Mouse (Mus musculus): ENCODE measurements around the gene Mdn1. TPM values are rescaled to one million over a fixed set of nuclear protein-coding genes. Genes with fewer than 3 reads are reported as not detected.

The Mdn1 gene
- polyA plus RNA-seq (2014; fragmentation: Illumina TruSeq; extraction: RNeasy Lipid Tissue Mini Kit (QIAGEN cat#74804); ENCODE audit: low read depth, low replicate concordance): 20.7 TPM

GRCm38 (mm10) chr4:32656918-32657662 is at the start of gene Mdn1:
Gene Mdn1, plus strand, starts transcription at chr4:32657119.

DNA sequence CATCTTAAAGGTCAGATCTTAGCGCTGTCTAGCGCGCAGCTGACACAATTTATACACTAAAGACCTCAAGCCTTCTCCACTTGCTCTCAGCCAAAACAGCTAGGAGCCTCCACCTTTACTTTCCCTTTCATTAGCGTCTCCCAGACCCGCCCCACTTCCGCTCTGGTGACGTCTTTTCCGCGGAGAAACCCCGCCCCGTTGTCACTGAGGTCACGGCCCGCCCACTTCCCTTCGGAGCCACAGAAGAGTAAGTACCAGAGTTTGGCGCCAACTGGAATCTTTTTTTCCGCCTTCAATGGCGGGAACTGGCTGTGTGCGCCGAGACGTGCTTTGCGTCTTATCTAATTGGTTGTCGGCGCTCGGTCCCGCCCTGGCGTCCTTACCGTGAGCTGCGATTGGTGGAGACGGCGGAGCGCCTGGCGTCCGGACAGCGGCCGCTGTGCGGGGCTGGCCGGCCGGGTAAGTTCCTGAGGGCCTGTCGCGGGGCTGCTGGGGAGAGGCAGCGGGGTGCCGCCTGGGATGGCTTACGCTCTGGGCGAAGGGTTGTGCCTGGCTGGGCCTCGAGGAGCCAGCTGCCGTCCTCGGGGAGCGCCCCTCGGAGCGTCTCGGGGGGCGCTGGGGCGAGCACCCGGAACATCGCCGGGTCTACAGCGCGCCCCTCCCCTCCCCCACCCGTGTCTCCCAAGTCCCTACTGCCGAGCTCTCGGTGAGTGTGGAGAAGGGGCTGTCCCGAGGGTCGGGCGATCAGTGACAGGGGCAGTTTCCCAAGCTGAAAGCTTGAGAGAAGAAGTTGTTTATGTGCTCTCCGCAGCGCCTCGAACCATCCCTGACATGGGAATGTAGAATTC is 41.7 kb upstream of the Mdn1 start, which contains the start of gene Casp8ap2:
TSS of gene Casp8ap2 (plus strand) at position 418 of the 848 bp plus-strand sequence.

GRCm38 (mm10) chr4:32799966-32800576 is 143.2 kb downstream of the Mdn1 start, which contains the start of gene Lyrm2:
Gene Lyrm2, plus strand, starts transcription at chr4:32800253.

Other genes with a start within 250 kb of the Mdn1 start
- gene Gja10, start 54.4 kb upstream of the Mdn1 start, polyA plus RNA-seq (2014; fragmentation: Illumina TruSeq; extraction: RNeasy Lipid Tissue Mini Kit (QIAGEN cat#74804); ENCODE audit: low read depth, low replicate concordance): not detected
- 29.2 TPM for gene Casp8ap2, start 41.7 kb upstream of the Mdn1 start, polyA plus RNA-seq (2014; fragmentation: Illumina TruSeq; extraction: RNeasy Lipid Tissue Mini Kit (QIAGEN cat#74804); ENCODE audit: low read depth, low replicate concordance)
- 76.0 TPM for gene Lyrm2, start 143.1 kb downstream of the Mdn1 start, polyA plus RNA-seq (2014; fragmentation: Illumina TruSeq; extraction: RNeasy Lipid Tissue Mini Kit (QIAGEN cat#74804); ENCODE audit: low read depth, low replicate concordance)

Data from sigmoid colon, adult 10 weeks (tissue).